Mouse (Mus musculus): ENCODE data around the gene Ggn. TPM values are rescaled to one million over a fixed set of nuclear protein-coding genes. Genes with fewer than 3 reads are reported as not detected.

Ggn gene
- polyA plus RNA-seq, 1 experiment from 2014 or later = 3.1 TPM

GRCm38 (mm10) chr7:29162294-29162693 lies 7.7 kb upstream of the Ggn start:
- ChIA-PET POLR2A (no interaction called here), CTCF (no interaction called here)
- ATAC-seq (no peak), DNase-seq (ENCODE audit: low read depth, low spot score) (no peak)
- H3K27me3 ChIP-seq = no peaks in the 10 kb centered on the region
- no peak for TF ChIP-seq CTCF (IDR thresholded peaks at IDR 0.05)
- in situ Hi-C loops (cut with MboI; ENCODE audit: low pct_unique_long_range_greater_than_20kb) = no loop called here

- POLR2A ChIA-PET = no interaction called here
- in situ Hi-C loops (cut with MboI; ENCODE audit: low pct_unique_long_range_greater_than_20kb) = no loop called here
Observed at GRCm38 (mm10) chr7:29162750-29163525, 7.1 kb upstream of the Ggn start.

GRCm38 (mm10) chr7:29167656-29168055 lies 2.4 kb upstream of the Ggn start:
- DNase-seq (ENCODE audit: low read depth, low spot score) = no peak
- no peak for ATAC-seq
- CTCF ChIA-PET = interaction anchor here (0.8 to 1.7 kb wide), 3 partner anchors 12 to 121 kb away, joined by 3 to 6 read pairs (median 3); partner anchors contain the start of gene Fam98c
- POLR2A ChIA-PET = interaction anchor here (2.5 kb wide), 1 partner anchor 12 kb away, joined by 14 read pairs; the partner anchor contains the start of gene Fam98c
- in situ Hi-C loops (cut with MboI; ENCODE audit: low pct_unique_long_range_greater_than_20kb) = no loop called here
- H3K27me3 ChIP-seq = no peaks in the 10 kb centered on the region
- TF ChIP-seq CTCF (IDR thresholded peaks at IDR 0.05) = no peak

More at GRCm38 (mm10) chr7:29162750-29163525, 7.1 kb upstream of the Ggn start:
- DNase-seq (ENCODE audit: low read depth, low spot score) (no peak), ATAC-seq (no peak)
- H3K27me3 ChIP-seq = no peaks in the 10 kb centered on the region
- TF ChIP-seq CTCF (IDR thresholded peaks at IDR 0.05) = no peak
- CTCF ChIA-PET = interaction anchor here (1.6 kb wide), 1 partner anchor 8 kb away, joined by 4 read pairs; no protein-coding TSS in a partner anchor

- no peaks in the 10 kb centered on the region for H3K27me3 ChIP-seq
- TF ChIP-seq CTCF (IDR thresholded peaks at IDR 0.05) = no peak
- no peak for ATAC-seq
- POLR2A ChIA-PET = interaction anchor here (0.6 to 2.5 kb wide), 4 partner anchors 12 to 357 kb away, joined by 3 to 14 read pairs (median 5); partner anchors contain the start of gene Fam98c
- no peak for DNase-seq (ENCODE audit: low read depth, low spot score)
- in situ Hi-C loops (cut with MboI; ENCODE audit: low pct_unique_long_range_greater_than_20kb) = no loop called here
- CTCF ChIA-PET = interaction anchor here (0.8 to 1.7 kb wide), 3 partner anchors 12 to 120 kb away, joined by 3 to 6 read pairs (median 3); partner anchors contain the start of gene Fam98c
Observed at GRCm38 (mm10) chr7:29168121-29168695, 1.8 kb upstream of the Ggn start.

- ChIA-PET POLR2A (interaction anchor here (0.6 to 2.5 kb wide), 5 partner anchors 11 to 358 kb away, joined by 3 to 14 read pairs (median 5); partner anchors contain the start of genes Fam98c and Psmd8), CTCF (interaction anchor here (1.1 kb wide), 1 partner anchor 42 kb away, joined by 3 read pairs; no protein-coding TSS in a partner anchor)
- in situ Hi-C loops (cut with MboI; ENCODE audit: low pct_unique_long_range_greater_than_20kb) = no loop called here
- no peak for TF ChIP-seq CTCF (IDR thresholded peaks at IDR 0.05)
- H3K27me3 ChIP-seq = no peaks in the 10 kb centered on the region
- DNase-seq (ENCODE audit: low read depth, low spot score) (no peak), ATAC-seq (no peak)
Observed at GRCm38 (mm10) chr7:29168791-29169230, 1.2 kb upstream of the Ggn start.

- ChIA-PET CTCF (interaction anchor here (1.0 to 1.4 kb wide), 2 partner anchors 10 to 14 kb away, joined by 3 to 9 read pairs; no protein-coding TSS in a partner anchor), POLR2A (interaction anchor here (1.1 to 2.5 kb wide), 3 partner anchors 11 to 116 kb away, joined by 3 to 14 read pairs (median 7); partner anchors contain the start of genes Fam98c and Psmd8)
- peak; percentile 71 for DNase-seq (ENCODE audit: low read depth, low spot score)
- in situ Hi-C loops (cut with MboI; ENCODE audit: low pct_unique_long_range_greater_than_20kb) = no loop called here
- no peak for TF ChIP-seq CTCF (IDR thresholded peaks at IDR 0.05)
- no peaks in the 10 kb centered on the region for H3K27me3 ChIP-seq
- peak; percentile 65 for ATAC-seq
Observed at GRCm38 (mm10) chr7:29169231-29170065, 562 bp upstream of the Ggn start.

- no peak for DNase-seq (ENCODE audit: low read depth, low spot score)
- ATAC-seq = no peak
- no peaks in the 10 kb centered on the region for H3K27me3 ChIP-seq
- ChIA-PET POLR2A (interaction anchor here (1.8 kb wide), 1 partner anchor 9 kb away, joined by 7 read pairs; the partner anchor contains the start of gene Psmd8), CTCF (interaction anchor here (1.0 to 1.4 kb wide), 2 partner anchors 8 to 16 kb away, joined by 3 to 9 read pairs; no protein-coding TSS in a partner anchor)
- in situ Hi-C loops (cut with MboI; ENCODE audit: low pct_unique_long_range_greater_than_20kb) = no loop called here
- no peak for TF ChIP-seq CTCF (IDR thresholded peaks at IDR 0.05)
Observed at GRCm38 (mm10) chr7:29170755-29171561, 948 bp downstream of the Ggn start.

GRCm38 (mm10) chr7:29171562-29172097 lies 1.6 kb downstream of the Ggn start:
- CTCF ChIA-PET = no interaction called here
- no peak for ATAC-seq
- no peak for DNase-seq (ENCODE audit: low read depth, low spot score)
- H3K27me3 ChIP-seq = no peaks in the 10 kb centered on the region
- no peak for TF ChIP-seq CTCF (IDR thresholded peaks at IDR 0.05)
- in situ Hi-C loops (cut with MboI; ENCODE audit: low pct_unique_long_range_greater_than_20kb) = no loop called here
- POLR2A ChIA-PET = no interaction called here

GRCm38 (mm10) chr7:29172390-29173016 lies 2.5 kb downstream of the Ggn start:
- in situ Hi-C loops (cut with MboI; ENCODE audit: low pct_unique_long_range_greater_than_20kb) = no loop called here
- no peaks in the 10 kb centered on the region for H3K27me3 ChIP-seq
- CTCF ChIA-PET = no interaction called here
- no peak for TF ChIP-seq CTCF (IDR thresholded peaks at IDR 0.05)
- DNase-seq (ENCODE audit: low read depth, low spot score) (no peak), ATAC-seq (no peak)
- POLR2A ChIA-PET = no interaction called here

Data from Patski (cell line).